Mouse (Mus musculus): ENCODE results near the gene Stk38l. TPM values are rescaled to one million over a fixed set of nuclear protein-coding genes. Genes with fewer than 3 reads are reported as not detected.
"Not testable (repeated sequence)": the region's sequence is repeated elsewhere in the genome, so short reads cannot be mapped to it uniquely, and the experiment has no call there.

The Stk38l gene
- polyA plus RNA-seq, 1 experiment, result 7.8 TPM

DNA sequence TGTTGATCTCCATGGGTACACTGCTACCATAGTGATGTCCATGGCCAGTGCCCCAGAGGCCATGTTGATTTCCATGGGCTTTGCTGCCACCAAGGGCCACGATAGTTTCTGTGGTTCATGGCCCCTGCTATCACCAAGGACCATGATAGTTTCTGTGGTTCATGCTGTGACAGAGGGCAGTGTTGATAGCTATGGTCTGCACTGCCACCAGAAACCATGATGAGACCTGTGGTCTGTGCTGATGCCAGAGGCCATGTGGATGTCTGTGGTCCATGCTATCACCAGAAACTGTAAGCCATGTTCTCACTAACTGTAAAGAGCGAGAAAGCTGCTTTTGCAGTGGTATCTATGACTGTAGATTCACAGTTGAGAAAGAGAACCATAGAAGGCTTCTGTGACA, 30.3 kb downstream of the Stk38l start:
- TF ChIP-seq POLR2A (IDR thresholded peaks at IDR 0.05; ENCODE audit: borderline replicate concordance, extremely low read depth, insufficient read depth, insufficient read length, poor library complexity, severe bottlenecking) (no peak), CTCF (IDR thresholded peaks at IDR 0.05; ENCODE audit: borderline replicate concordance, extremely low read depth, insufficient read depth, insufficient read length) (no peak)

GRCm38 (mm10) chr6:146755679-146756078, 30.9 kb downstream of the Stk38l start:
- DNase-seq (ENCODE audit: low read depth), result no peak
- TF ChIP-seq CTCF (IDR thresholded peaks at IDR 0.05; ENCODE audit: borderline replicate concordance, extremely low read depth, insufficient read depth, insufficient read length) (no peak), POLR2A (IDR thresholded peaks at IDR 0.05; ENCODE audit: borderline replicate concordance, extremely low read depth, insufficient read depth, insufficient read length, poor library complexity, severe bottlenecking) (no peak)

More for the DNA sequence above, 30.3 kb downstream of the Stk38l start:
- DNase-seq (ENCODE audit: low read depth), result no peak

GRCm38 (mm10) chr6:146759027-146759426, 34.2 kb downstream of the Stk38l start:
- DNase-seq (ENCODE audit: low read depth), result no peak
- TF ChIP-seq POLR2A (IDR thresholded peaks at IDR 0.05; ENCODE audit: borderline replicate concordance, extremely low read depth, insufficient read depth, insufficient read length, poor library complexity, severe bottlenecking), result no peak
- TF ChIP-seq CTCF (IDR thresholded peaks at IDR 0.05; ENCODE audit: borderline replicate concordance, extremely low read depth, insufficient read depth, insufficient read length), result no peak

DNA sequence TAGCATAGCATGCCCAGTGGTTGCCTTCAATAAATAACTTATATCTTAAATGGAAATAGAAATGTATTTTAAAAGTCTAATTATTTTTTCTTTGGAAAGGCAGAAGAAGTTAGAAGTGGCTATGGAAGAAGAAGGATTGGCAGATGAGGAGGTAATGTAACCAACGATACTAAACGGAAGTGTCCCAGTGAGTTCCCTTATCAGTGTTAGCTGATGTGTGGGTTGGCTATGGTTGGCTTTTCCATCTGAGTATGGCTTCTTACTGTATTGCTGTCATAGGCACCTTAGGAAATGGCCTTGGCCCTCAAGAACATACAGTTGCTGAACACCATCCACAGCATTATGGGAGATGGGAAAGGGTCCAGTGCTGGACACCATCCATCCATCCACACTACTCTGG, 35.2 kb downstream of the Stk38l start:
- TF ChIP-seq CTCF (IDR thresholded peaks at IDR 0.05; ENCODE audit: borderline replicate concordance, extremely low read depth, insufficient read depth, insufficient read length), result no peak
- no peak for TF ChIP-seq POLR2A (IDR thresholded peaks at IDR 0.05; ENCODE audit: borderline replicate concordance, extremely low read depth, insufficient read depth, insufficient read length, poor library complexity, severe bottlenecking)
- DNase-seq (ENCODE audit: low read depth), result no peak

DNA sequence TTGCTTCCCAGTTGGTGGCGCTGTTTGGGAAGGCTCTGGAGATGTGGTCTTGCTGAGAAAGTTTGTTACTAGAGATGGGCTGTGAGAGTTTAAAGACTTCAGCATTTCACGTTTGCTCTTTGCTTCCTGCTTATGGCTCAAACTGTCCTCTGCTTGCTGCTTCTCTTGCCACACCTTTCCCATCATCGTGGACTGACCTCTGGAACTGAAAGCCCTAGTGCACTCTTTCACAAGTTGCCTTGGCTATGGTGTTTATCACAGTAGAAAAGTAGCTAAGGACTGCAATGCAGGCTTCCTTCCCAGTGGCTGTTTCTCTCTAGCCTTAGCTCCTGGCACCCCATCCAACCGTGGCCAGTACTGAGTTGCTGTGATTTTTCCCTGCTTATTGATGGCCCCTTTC, 35.9 kb downstream of the Stk38l start:
- no peak for DNase-seq (ENCODE audit: low read depth)
- TF ChIP-seq POLR2A (IDR thresholded peaks at IDR 0.05; ENCODE audit: borderline replicate concordance, extremely low read depth, insufficient read depth, insufficient read length, poor library complexity, severe bottlenecking) (no peak), CTCF (IDR thresholded peaks at IDR 0.05; ENCODE audit: borderline replicate concordance, extremely low read depth, insufficient read depth, insufficient read length) (no peak)

- TF ChIP-seq CTCF (IDR thresholded peaks at IDR 0.05; ENCODE audit: borderline replicate concordance, extremely low read depth, insufficient read depth, insufficient read length), result peak; percentile 57; the same call in 1 of the 2 replicates
- TF ChIP-seq POLR2A (IDR thresholded peaks at IDR 0.05; ENCODE audit: borderline replicate concordance, extremely low read depth, insufficient read depth, insufficient read length, poor library complexity, severe bottlenecking), result no peak
Measured at GRCm38 (mm10) chr6:146762264-146762898, 37.6 kb downstream of the Stk38l start.

DNA sequence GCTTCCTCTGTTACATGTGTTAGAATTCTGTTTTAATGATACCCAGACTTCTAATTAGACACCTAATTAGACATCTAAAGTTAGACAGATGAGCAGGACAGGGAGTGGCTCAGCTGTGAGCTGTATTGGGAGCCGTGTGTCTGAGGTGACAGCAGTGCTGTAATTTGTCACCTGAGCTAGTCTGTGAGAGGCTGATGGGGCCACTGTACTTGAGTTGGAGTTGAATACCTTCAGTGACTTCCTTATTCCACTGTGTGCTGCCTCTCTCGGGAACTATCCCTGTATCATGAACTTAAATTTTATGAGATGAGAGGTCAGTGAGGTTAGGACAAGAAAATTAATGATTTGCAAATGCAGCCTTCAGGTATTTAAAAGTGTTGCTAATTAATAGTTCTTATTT, 39.8 kb downstream of the Stk38l start:
- DNase-seq (ENCODE audit: low read depth), result no peak
- TF ChIP-seq CTCF (IDR thresholded peaks at IDR 0.05; ENCODE audit: borderline replicate concordance, extremely low read depth, insufficient read depth, insufficient read length) (no peak), POLR2A (IDR thresholded peaks at IDR 0.05; ENCODE audit: borderline replicate concordance, extremely low read depth, insufficient read depth, insufficient read length, poor library complexity, severe bottlenecking) (no peak)

More at GRCm38 (mm10) chr6:146762264-146762898, 37.6 kb downstream of the Stk38l start:
- DNase-seq (ENCODE audit: low read depth), result peak; percentile 43

- no peak for DNase-seq (ENCODE audit: low read depth)
- TF ChIP-seq CTCF (IDR thresholded peaks at IDR 0.05; ENCODE audit: borderline replicate concordance, extremely low read depth, insufficient read depth, insufficient read length), result no peak
- TF ChIP-seq POLR2A (IDR thresholded peaks at IDR 0.05; ENCODE audit: borderline replicate concordance, extremely low read depth, insufficient read depth, insufficient read length, poor library complexity, severe bottlenecking), result no peak
Measured at GRCm38 (mm10) chr6:146765270-146765669, 40.5 kb downstream of the Stk38l start.

DNA sequence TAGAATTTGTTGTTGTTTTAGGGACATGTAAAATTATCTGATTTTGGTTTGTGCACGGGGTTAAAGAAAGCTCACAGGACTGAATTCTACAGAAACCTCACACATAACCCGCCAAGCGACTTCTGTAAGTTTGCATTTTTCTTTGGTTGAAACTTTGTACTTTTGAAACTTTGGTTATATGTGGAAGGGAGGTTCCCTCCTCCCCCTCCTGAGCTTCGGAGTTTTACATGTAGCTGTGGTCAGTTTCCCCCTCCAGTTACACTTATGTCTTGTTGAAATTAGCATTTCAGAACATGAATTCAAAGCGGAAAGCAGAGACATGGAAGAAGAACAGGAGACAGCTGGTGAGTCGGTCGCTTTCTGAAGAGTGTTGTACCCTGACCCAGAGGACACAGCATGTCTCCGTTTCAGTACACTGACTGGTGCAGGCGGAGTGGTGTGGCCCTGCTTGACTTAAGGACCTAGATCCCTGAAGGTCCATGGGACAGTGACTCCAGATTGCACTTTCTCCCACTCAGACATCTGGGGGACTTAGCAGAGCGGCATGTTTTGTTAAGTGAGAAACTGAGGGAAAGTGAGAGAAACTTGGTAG, 44.1 kb downstream of the Stk38l start:
- no peak for TF ChIP-seq POLR2A (IDR thresholded peaks at IDR 0.05; ENCODE audit: borderline replicate concordance, extremely low read depth, insufficient read depth, insufficient read length, poor library complexity, severe bottlenecking)
- TF ChIP-seq CTCF (IDR thresholded peaks at IDR 0.05; ENCODE audit: borderline replicate concordance, extremely low read depth, insufficient read depth, insufficient read length), result no peak
- DNase-seq (ENCODE audit: low read depth), result no peak

DNA sequence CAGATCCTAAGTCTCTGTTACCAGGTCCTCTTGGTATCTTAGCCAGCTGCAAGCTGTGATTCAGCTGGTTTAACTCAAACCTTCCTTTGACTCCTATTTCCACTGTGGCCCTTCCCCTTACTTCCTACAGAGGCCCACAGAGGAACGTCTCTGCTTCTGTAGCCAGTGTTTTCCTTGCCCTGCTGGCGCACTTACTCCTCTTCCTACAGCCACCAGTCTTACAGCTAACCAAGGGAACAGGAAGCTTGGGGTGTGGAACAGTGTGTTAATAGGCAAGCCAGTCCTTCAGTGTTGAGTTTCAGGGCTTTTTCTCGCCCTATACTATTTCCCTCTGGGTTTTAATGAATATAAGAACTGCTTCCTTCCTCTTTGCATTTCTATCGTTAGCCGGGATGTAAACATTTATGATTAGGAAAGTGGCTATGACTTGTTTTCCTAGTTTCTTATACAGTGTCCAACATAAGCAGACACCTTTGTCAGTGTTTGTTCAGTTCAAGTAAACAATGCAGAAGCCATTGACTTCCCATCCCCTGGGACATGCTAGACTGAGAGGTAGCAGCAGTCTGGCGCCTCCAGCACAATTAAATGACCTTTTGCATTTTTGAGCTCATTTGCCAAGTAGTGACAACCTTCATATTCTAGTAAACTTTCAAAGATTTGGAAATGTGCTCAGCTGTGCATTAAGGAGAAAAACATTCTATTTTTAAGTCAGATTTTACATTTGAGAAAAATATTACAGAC, 45.4 kb downstream of the Stk38l start:
- TF ChIP-seq POLR2A (IDR thresholded peaks at IDR 0.05; ENCODE audit: borderline replicate concordance, extremely low read depth, insufficient read depth, insufficient read length, poor library complexity, severe bottlenecking) (no peak), CTCF (IDR thresholded peaks at IDR 0.05; ENCODE audit: borderline replicate concordance, extremely low read depth, insufficient read depth, insufficient read length) (no peak)

DNA sequence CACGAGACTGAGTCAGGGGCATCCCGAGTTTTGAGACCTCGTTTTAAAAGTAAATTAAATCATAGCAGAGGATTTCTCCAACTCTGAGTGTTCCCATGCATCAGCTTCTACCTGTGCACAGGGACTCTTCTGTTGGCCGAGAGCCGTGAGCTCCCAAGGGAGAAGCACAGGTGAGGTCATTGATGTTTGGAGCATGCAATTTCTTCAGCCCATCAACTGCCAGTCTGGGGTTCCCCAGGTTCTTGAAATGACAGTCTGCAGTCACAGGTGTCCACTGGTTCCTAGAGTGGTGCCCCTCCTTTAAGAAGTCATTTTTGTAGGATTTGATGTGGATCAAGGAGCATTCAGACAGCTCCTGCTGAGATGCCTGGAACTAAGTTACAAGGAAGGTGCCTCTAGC, 46.0 kb downstream of the Stk38l start:
- no peak for TF ChIP-seq POLR2A (IDR thresholded peaks at IDR 0.05; ENCODE audit: borderline replicate concordance, extremely low read depth, insufficient read depth, insufficient read length, poor library complexity, severe bottlenecking)
- TF ChIP-seq CTCF (IDR thresholded peaks at IDR 0.05; ENCODE audit: borderline replicate concordance, extremely low read depth, insufficient read depth, insufficient read length), result no peak
- no peak for DNase-seq (ENCODE audit: low read depth)

More for the DNA sequence above, 45.4 kb downstream of the Stk38l start:
- no peak for DNase-seq (ENCODE audit: low read depth)

DNA sequence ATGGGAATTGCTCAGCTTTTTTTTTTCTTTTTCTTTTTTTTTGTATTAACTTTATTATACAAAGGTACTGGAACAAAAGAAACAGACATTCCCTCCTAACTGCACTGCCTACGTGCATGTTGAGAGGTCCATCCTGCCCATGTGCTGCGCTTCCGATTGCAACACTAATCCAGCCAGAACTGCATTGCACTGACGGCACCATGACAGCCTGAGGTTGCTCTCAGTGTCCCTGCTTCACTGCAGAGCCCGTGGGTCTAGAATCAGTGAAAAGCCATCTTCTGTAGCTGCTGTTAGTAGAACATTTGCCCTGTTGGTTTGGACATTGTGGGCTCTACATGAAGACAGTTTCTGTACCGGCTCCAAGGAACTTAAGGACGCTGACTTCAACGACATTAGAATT, 51.1 kb downstream of the Stk38l start:
- not testable (repeated sequence) for DNase-seq (ENCODE audit: low read depth)

Data from brain, embryonic 14.5 days (tissue).